Mouse (Mus musculus) heart, postnatal 0 days (tissue): ENCODE results near the gene Nepro.

Experiments
- CTCF ChIP-seq: IDR thresholded peaks from 2 replicates; pipeline ENCODE4 v1.5.1; 2016; ENCODE audit warnings: antibody characterized with exemption, control low read depth, low read depth
- EP300 ChIP-seq: IDR thresholded peaks from 2 replicates; pipeline ENCODE4 v1.6.1; 2016; ENCODE audit warnings: antibody characterized with exemption, low read depth

DNA sequence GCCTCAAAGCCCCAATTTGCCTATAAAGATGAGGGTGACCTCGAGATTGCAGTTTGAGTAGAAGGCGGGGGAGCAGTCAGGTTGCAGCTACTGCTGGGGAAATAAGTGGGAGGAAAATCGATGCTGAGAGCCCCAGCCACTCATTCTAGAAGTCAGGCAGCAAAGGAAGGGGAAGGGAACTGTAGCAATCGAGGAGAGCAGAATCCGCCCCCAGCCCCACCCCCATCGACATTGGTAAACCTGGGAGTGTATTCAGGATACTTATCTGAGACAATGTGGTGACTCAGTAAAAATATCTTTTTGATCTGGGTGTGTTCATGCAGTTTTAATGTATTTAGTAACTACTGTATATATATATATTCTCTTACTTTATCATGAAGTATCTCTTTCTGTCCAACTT is 48.5 kb downstream of the Nepro start:
- TF ChIP-seq EP300: no peak
- TF ChIP-seq CTCF: no peak
